Mouse (Mus musculus) effector memory CD4-positive, alpha-beta T cell, adult 5 months (primary cell): ENCODE measurements around the gene Jdp2. TPM values are rescaled to one million over a fixed set of nuclear protein-coding genes. Genes with fewer than 3 reads are reported as not detected.

Experiments used
- polyA plus RNA-seq: library from polyadenylated mRNA; unstranded; fragments of 100-300 nt; shearing (Covaris generic); gene quantifications from one replicate; pipeline ENCODE4 v1.2.1, GENCODE M21; 2017

The Jdp2 gene
- polyA plus RNA-seq, result 9.6 TPM

GRCm38 (mm10) chr12:85598611-85599477 lies at the start of gene Jdp2:
Gene Jdp2 (plus strand): TSS chr12:85599027.

GRCm38 (mm10) chr12:85686466-85687216 lies 87.8 kb downstream of the Jdp2 start, which contains the start of gene Batf:
Gene Batf (plus strand): TSS chr12:85686669.

Other genes with a start within 250 kb of the Jdp2 start
- 209 TPM for gene Tmed10, start 224.2 kb upstream of the Jdp2 start, polyA plus RNA-seq
- 294 TPM for gene Fos, start 125.1 kb upstream of the Jdp2 start, polyA plus RNA-seq
- gene Batf, start 87.6 kb downstream of the Jdp2 start, polyA plus RNA-seq, result 606 TPM
- gene Flvcr2, start 147.5 kb downstream of the Jdp2 start, polyA plus RNA-seq, result not detected
- 59.1 TPM for gene Erg28, start 225.5 kb downstream of the Jdp2 start, polyA plus RNA-seq
- 21.0 TPM for gene Ttll5, start 225.6 kb downstream of the Jdp2 start, polyA plus RNA-seq